In the genomic region with DNA sequence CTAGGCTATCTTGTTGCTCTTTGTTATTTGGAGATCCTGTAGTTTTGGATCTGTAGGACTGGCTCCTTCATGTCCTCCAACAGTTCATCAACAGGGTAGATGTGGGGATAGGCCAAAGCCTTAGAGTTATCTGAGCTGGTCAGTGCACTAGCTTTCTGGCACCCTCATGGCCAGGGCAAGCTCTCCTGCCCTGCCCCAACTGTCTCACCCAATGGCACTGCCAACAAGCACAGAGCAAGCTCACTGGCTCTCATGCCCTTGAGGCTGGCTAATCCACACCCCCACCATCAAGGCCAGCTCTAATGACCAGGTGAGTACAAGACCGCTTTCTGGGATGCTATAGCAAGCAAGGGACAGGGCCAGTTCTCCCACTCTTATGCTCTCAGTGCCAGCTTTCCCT, we compare ENCODE assay signal across 32 mouse cellular contexts.
"Had no signal": no experiment of that assay in that cellular context is flagged by ENCODE, and none has a peak within 500 bp of the region (broad histone marks: within the 10 kb centered on the region; RNA-seq: fewer than 3 reads in every experiment).

No protein-coding gene starts in this region.

- H3K9me3 ChIP-seq: limb, embryonic 10.5 days; limb, embryonic 12.5 days; limb, embryonic 13.5 days; limb, embryonic 15.5 days; liver, embryonic 12.5 days; liver, embryonic 13.5 days; liver, embryonic 15.5 days; lung, embryonic 15.5 days; megakaryocyte, embryonic 14.5 days; midbrain, embryonic 10.5 days; midbrain, embryonic 12.5 days; midbrain, embryonic 13.5 days; midbrain, embryonic 15.5 days; neural tube, embryonic 12.5 days had no signal

- H3K4me3 ChIP-seq: left cerebral cortex, adult 2 months; limb, embryonic 10.5 days; limb, embryonic 12.5 days; limb, embryonic 13.5 days; limb, embryonic 15.5 days; liver, embryonic 12.5 days; liver, embryonic 13.5 days; liver, embryonic 15.5 days; lung, embryonic 15.5 days; megakaryocyte, embryonic 14.5 days; midbrain, embryonic 10.5 days; midbrain, embryonic 12.5 days; midbrain, embryonic 13.5 days; midbrain, embryonic 15.5 days; myocyte; neural tube, embryonic 12.5 days had no signal

- ATAC-seq: liver, embryonic 12.5 days; liver, postnatal 0 days; lung, postnatal 0 days; midbrain, embryonic 13.5 days; midbrain, embryonic 15.5 days; midbrain, embryonic 16.5 days had no signal

- H3K36me3 ChIP-seq: limb, embryonic 10.5 days; limb, embryonic 12.5 days; limb, embryonic 13.5 days; limb, embryonic 15.5 days; liver, embryonic 15.5 days; lung, embryonic 15.5 days; midbrain, embryonic 10.5 days; midbrain, embryonic 12.5 days; midbrain, embryonic 13.5 days; midbrain, embryonic 15.5 days; neural tube, embryonic 12.5 days had no signal

- H3K27ac ChIP-seq: left cerebral cortex, adult 2 months; limb, embryonic 10.5 days; limb, embryonic 12.5 days; limb, embryonic 13.5 days; limb, embryonic 15.5 days; liver, embryonic 12.5 days; liver, embryonic 13.5 days; liver, embryonic 14.5 days; liver, embryonic 15.5 days; lung, embryonic 15.5 days; macrophage; midbrain, embryonic 10.5 days; midbrain, embryonic 12.5 days; midbrain, embryonic 13.5 days; midbrain, embryonic 15.5 days; neural tube, embryonic 12.5 days had no signal

- DNase-seq: left cerebral cortex, postnatal 4 days; liver; liver, embryonic 13.5 days; liver, postnatal 0 days; lung, adult 18-20 months; lung, adult 2 months; lung, embryonic 14.5 days; lung, postnatal 10 days; lung, postnatal 14 days; lung, postnatal 36 days; lung, postnatal 4 days; midbrain, embryonic 14.5 days had no signal

- H3K9ac ChIP-seq: limb, embryonic 12.5 days; limb, embryonic 13.5 days; limb, embryonic 15.5 days; liver, embryonic 12.5 days; liver, embryonic 13.5 days; liver, embryonic 14.5 days; liver, embryonic 15.5 days; liver, postnatal 0 days; lung, embryonic 14.5 days; lung, embryonic 15.5 days; midbrain, embryonic 12.5 days; midbrain, embryonic 13.5 days; midbrain, embryonic 15.5 days; neural tube, embryonic 12.5 days had no signal

- H3K4me1 ChIP-seq: limb, embryonic 10.5 days; limb, embryonic 12.5 days; limb, embryonic 13.5 days; limb, embryonic 15.5 days; liver, embryonic 15.5 days; lung, embryonic 15.5 days; midbrain, embryonic 10.5 days; midbrain, embryonic 12.5 days; midbrain, embryonic 13.5 days; midbrain, embryonic 15.5 days; neural tube, embryonic 12.5 days had no signal

- H3K27me3 ChIP-seq: limb, embryonic 12.5 days; limb, embryonic 13.5 days; limb, embryonic 15.5 days; liver, embryonic 12.5 days; liver, embryonic 13.5 days; liver, embryonic 15.5 days; lung, embryonic 15.5 days; megakaryocyte, embryonic 14.5 days; midbrain, embryonic 12.5 days; midbrain, embryonic 13.5 days; midbrain, embryonic 15.5 days; neural tube, embryonic 12.5 days had no signal

- H3K4me2 ChIP-seq: limb, embryonic 12.5 days; limb, embryonic 13.5 days; limb, embryonic 15.5 days; liver, embryonic 11.5 days; liver, embryonic 12.5 days; liver, embryonic 13.5 days; liver, embryonic 15.5 days; lung, embryonic 14.5 days; lung, embryonic 15.5 days; midbrain, embryonic 12.5 days; midbrain, embryonic 13.5 days; midbrain, embryonic 15.5 days; neural tube, embryonic 12.5 days had no signal
